Mouse (Mus musculus) testis, adult 2 months (tissue): ENCODE measurements around the gene B230307C23Rik.

Source experiments
- CTCF ChIP-seq: fragments of 200-500 bp; IDR thresholded peaks from 2 replicates; pipeline ENCODE4 v1.5.1; 2012; ENCODE audit warnings: low read depth, mild to moderate bottlenecking, inconsistent platforms, low read length, moderate library complexity; ENCODE audit not compliant: control insufficient read depth, insufficient read depth, insufficient replicate concordance
- POLR2A ChIP-seq: fragments of 200-500 bp; IDR thresholded peaks from 2 replicates; pipeline ENCODE4 v1.6.1; 2012; ENCODE audit warnings: low read depth, mild to moderate bottlenecking, inconsistent platforms, low read length, moderate library complexity; ENCODE audit not compliant: control insufficient read depth

DNA sequence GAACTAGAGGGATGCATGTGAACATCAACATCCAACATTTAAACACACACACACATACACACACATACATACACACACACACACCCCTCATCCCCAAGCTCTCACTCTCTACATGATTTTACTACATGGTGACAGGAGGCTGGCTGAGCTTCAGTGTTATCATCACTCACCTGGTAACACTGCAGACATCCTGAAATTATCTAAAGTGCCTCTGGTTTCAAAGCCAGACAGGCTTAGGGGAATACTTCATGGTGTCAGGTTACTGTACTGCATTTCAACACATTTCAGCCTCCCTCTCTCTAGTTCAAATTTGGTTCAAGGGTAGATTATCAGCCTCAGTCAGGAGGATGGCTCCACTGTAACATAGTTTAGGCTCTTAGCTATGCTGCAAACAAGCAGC is 39.5 kb upstream of the B230307C23Rik start:
- no peak for TF ChIP-seq POLR2A
- TF ChIP-seq CTCF = no peak
